In genomic region chr11:76945386-76946202, GRCm38 (mm10) we compare ENCODE assay signal across 8 mouse cellular contexts. TPM values are rescaled to one million over a fixed set of nuclear protein-coding genes. Genes with fewer than 3 reads are reported as not detected.
DNase-seq lines count a peak whose midpoint lies in the region; ATAC-seq and TF ChIP-seq lines count a peak whose summit lies in the region.

No protein-coding gene starts in this region.

- peak overlapping the region; percentile 53 for H3K4me2 ChIP-seq in forebrain, embryonic 16.5 days (ENCODE audit: low read length)
- H3K4me2 ChIP-seq in lung, embryonic 15.5 days = peak overlapping the region; percentile 62

- peak overlapping the region; percentile 80 to 88 for H3K4me3 ChIP-seq in ES-E14 (ENCODE audit: insufficient read depth in 1 of 2, low read depth in 1 of 2, low read length in 2 of 2, poor library complexity in 1 of 2, severe bottlenecking in 1 of 2)
- H3K4me3 ChIP-seq in forebrain, embryonic 16.5 days (replicated peaks; ENCODE audit: low read length) = peak overlapping the region; percentile 94
- peak overlapping the region; percentile 65 for H3K4me3 ChIP-seq in lung, embryonic 15.5 days

- H3K27me3 ChIP-seq in forebrain, embryonic 16.5 days (replicated peaks; ENCODE audit: control insufficient read depth, insufficient read depth, low read length) = no peaks in the 10 kb centered on the region
- H3K27me3 ChIP-seq in lung, embryonic 15.5 days = no peaks in the 10 kb centered on the region

- H3K4me1 ChIP-seq in ES-E14 (ENCODE audit: control insufficient read depth in 2 of 2, insufficient read depth in 2 of 2, low read length in 2 of 2, poor library complexity in 1 of 2) = no peaks in the 10 kb centered on the region; a peak in 1 of 4 replicates
- peaks cover 12% of the 10 kb centered on the region for H3K4me1 ChIP-seq in forebrain, embryonic 16.5 days (replicated peaks; ENCODE audit: control insufficient read depth, insufficient read depth, low read length)
- peaks cover 13% of the 10 kb centered on the region; the same call in 1 of the 2 replicates for H3K4me1 ChIP-seq in lung, embryonic 15.5 days

- peaks cover 2% of the 10 kb centered on the region for H3K36me3 ChIP-seq in ES-E14 (ENCODE audit: control insufficient read depth, insufficient read depth, low read length, poor library complexity, severe bottlenecking)
- H3K36me3 ChIP-seq in forebrain, embryonic 16.5 days (ENCODE audit: control insufficient read depth, insufficient read depth) = no peaks in the 10 kb centered on the region
- peaks cover 7% of the 10 kb centered on the region; the same call in 1 of the 2 replicates for H3K36me3 ChIP-seq in lung, embryonic 15.5 days

- WGBS in forebrain, embryonic 16.5 days = under 1% methylated on average over 58 of the region's 58 CpGs
- under 1% methylated on average over 58 of the region's 58 CpGs for WGBS in lung, embryonic 15.5 days

- H3K27ac ChIP-seq in ES-E14 (ENCODE audit: insufficient read depth, low read depth, low read length, poor library complexity, severe bottlenecking) = no peak overlapping the region; the same call in 1 of the 2 replicates
- peak overlapping the region; percentile 71 for H3K27ac ChIP-seq in forebrain, embryonic 16.5 days (ENCODE audit: low read length)
- peak overlapping the region; percentile 82 for H3K27ac ChIP-seq in lung, embryonic 15.5 days

- peak; percentile 84 for DNase-seq in ES-E14 (ENCODE audit: low read depth, low spot score)
- peak; percentile 90 for DNase-seq in cerebellum, adult 11-12 months
- DNase-seq in heart, postnatal 4 days = peak; percentile 97
- peak; percentile 86 to 89 for DNase-seq in layer of hippocampus, adult 8-10 months (ENCODE audit: low spot score in 2 of 2)
- peak; percentile 89 for DNase-seq in ovary, adult 18-20 months (ENCODE audit: low spot score)
- DNase-seq in thymus, postnatal 0 days (ENCODE audit: low spot score) = peak; percentile 89

- ATAC-seq in forebrain, embryonic 16.5 days = peak; percentile 95
- peak; percentile 97 for ATAC-seq in lung, embryonic 15.5 days (ENCODE audit: borderline replicate concordance, extremely low read depth, low FRiP score, low TSS enrichment)

- in situ Hi-C loops in ES-E14 (cut with MboI; ENCODE audit: low sequenced_read_pairs in 2 of 2, unreplicated experiment in 2 of 2) = no loop called here

- H3K9ac ChIP-seq in ES-E14 (ENCODE audit: insufficient read depth, low read depth, low read length, poor library complexity, severe bottlenecking) = peak overlapping the region; percentile 93
- H3K9ac ChIP-seq in forebrain, embryonic 16.5 days (replicated peaks; ENCODE audit: low read depth, low read length) = peak overlapping the region; percentile 92
- peak overlapping the region; percentile 65 for H3K9ac ChIP-seq in lung, embryonic 15.5 days

- H3K9me3 ChIP-seq in ES-E14 (ENCODE audit: control insufficient read depth, insufficient read depth, low read depth, low read length) = no peaks in the 10 kb centered on the region
- H3K9me3 ChIP-seq in forebrain, embryonic 16.5 days (ENCODE audit: control insufficient read depth, low read length) = no peaks in the 10 kb centered on the region
- no peaks in the 10 kb centered on the region for H3K9me3 ChIP-seq in lung, embryonic 15.5 days

TF ChIP-seq in ES-E14, 5 proteins besides CTCF, POLR2A, EP300 and RAD21:
- TF ChIP-seq MAFK (IDR thresholded peaks at IDR 0.05; ENCODE audit: insufficient read depth, low read depth, low read length) = peak; percentile 100
- TF ChIP-seq CHD2 (IDR thresholded peaks at IDR 0.05; ENCODE audit: low read depth, low read length) = no peak
- no peak for TF ChIP-seq ZC3H11A (IDR thresholded peaks at IDR 0.05; ENCODE audit: borderline replicate concordance, low read depth, low read length)
- no peak for TF ChIP-seq ZNF384 (IDR thresholded peaks at IDR 0.05; ENCODE audit: low read depth, low read length)
- peak; percentile 67; the same call in 1 of the 2 replicates for TF ChIP-seq HCFC1 (IDR thresholded peaks at IDR 0.05; ENCODE audit: borderline replicate concordance, insufficient read depth, low read length)

RNA-seq across cellular contexts. Expression of gene Blmh, which starts 21.0 kb away (rescaled TPM):
- 72.0 and 98.8 TPM in 2 replicates for total RNA-seq in ES-E14 (2012; rRNA removed)
- polyA plus RNA-seq in forebrain, embryonic 16.5 days (2015; fragmentation: Nextera tagmentation; extraction: Ambion mirVana) = 128 and 136 TPM in 2 replicates
- 10 to 100 TPM; 66.1 to 74.4 TPM for total RNA-seq in heart, postnatal 4 days (2021)
- total RNA-seq in layer of hippocampus, adult 8-10 months (2022) = 10 to 100 TPM; 56.1 to 62.0 (median 59.3) TPM
- polyA plus RNA-seq in lung, embryonic 15.5 days (2015; fragmentation: Nextera tagmentation; extraction: Ambion mirVana) = 179 and 181 TPM in 2 replicates
- 106 and 114 TPM in 2 replicates for polyA plus RNA-seq in thymus, postnatal 0 days (2015; fragmentation: Nextera tagmentation; extraction: Ambion mirVana)

RNA-seq across cellular contexts. Expression of gene Tmigd1, which starts 43.6 kb away (rescaled TPM):
- total RNA-seq in ES-E14 (2012; rRNA removed) = not detected in 2 replicates
- not detected in 2 replicates for polyA plus RNA-seq in forebrain, embryonic 16.5 days (2015; fragmentation: Nextera tagmentation; extraction: Ambion mirVana)
- under 1 TPM in 1 of 2 experiments, not detected in 1; 0.59 TPM for total RNA-seq in heart, postnatal 4 days (2021)
- total RNA-seq in layer of hippocampus, adult 8-10 months (2022) = not detected
- polyA plus RNA-seq in lung, embryonic 15.5 days (2015; fragmentation: Nextera tagmentation; extraction: Ambion mirVana) = 0.14 and 0.24 TPM in 2 replicates
- polyA plus RNA-seq in thymus, postnatal 0 days (2015; fragmentation: Nextera tagmentation; extraction: Ambion mirVana) = 1.3 and 1.8 TPM in 2 replicates

RNA-seq across cellular contexts. Expression of gene Slc6a4, which starts 52.8 kb away (rescaled TPM):
- total RNA-seq in ES-E14 (2012; rRNA removed) = 0.37 and 0.54 TPM in 2 replicates
- polyA plus RNA-seq in forebrain, embryonic 16.5 days (2015; fragmentation: Nextera tagmentation; extraction: Ambion mirVana) = 0.27 and 0.72 TPM in 2 replicates
- under 1 TPM; 0.62 to 0.74 TPM for total RNA-seq in heart, postnatal 4 days (2021)
- under 1 TPM in 1 of 4 experiments, not detected in 3; 0.14 TPM for total RNA-seq in layer of hippocampus, adult 8-10 months (2022)
- polyA plus RNA-seq in lung, embryonic 15.5 days (2015; fragmentation: Nextera tagmentation; extraction: Ambion mirVana) = 1.8 and 2.0 TPM in 2 replicates
- 0.66 and 1.1 TPM in 2 replicates for polyA plus RNA-seq in thymus, postnatal 0 days (2015; fragmentation: Nextera tagmentation; extraction: Ambion mirVana)
